Mouse (Mus musculus) thymus, postnatal 10 days (tissue): ENCODE measurements around the gene Pigp.

Source experiments
- DNase-seq, 2 experiments: peaks; one replicate each; pipeline ENCODE4 v3.0.0; 2021; ENCODE audit warnings: low spot score in 2 of 2

Gene Pigp

DNA sequence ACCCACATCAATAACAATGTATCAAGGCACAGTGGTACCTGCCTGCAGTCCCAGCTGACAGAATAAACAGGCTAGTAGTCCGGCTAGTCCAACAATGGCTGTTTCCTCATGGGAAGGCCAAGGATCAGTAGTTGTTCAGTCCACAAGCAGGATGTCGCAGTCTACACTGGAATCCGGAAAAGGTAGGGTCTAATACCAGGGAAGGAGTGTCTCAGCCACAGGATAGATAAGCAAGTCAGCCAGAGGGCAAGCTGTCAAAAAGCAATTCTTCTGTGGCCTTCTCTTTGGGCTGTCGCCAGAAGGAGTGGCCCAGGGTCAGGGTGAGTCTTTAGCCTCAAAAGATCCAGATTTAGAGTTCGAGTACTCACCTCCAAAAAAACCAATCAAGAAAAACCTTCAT lies 53.9 kb downstream of the Pigp start:
- DNase-seq = no peak

DNA sequence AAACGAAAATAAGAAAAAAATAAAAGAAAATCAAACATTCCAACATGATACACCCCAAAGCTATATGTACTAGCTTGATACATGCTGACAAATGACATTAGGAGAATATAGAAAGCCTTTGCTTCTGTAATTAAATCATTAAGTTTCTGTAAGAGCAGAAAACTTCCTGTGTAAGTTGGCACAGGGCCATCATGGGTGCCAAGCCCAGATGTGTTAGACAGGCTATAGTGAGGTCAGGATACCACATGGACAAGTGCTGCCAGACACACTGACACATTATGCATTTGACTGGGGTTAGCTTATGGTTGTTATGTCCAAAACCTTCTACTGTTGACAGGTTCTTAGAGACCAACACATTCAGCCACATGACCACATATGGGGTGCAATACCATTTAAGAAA lies 56.4 kb downstream of the Pigp start:
- no peak for DNase-seq

DNA sequence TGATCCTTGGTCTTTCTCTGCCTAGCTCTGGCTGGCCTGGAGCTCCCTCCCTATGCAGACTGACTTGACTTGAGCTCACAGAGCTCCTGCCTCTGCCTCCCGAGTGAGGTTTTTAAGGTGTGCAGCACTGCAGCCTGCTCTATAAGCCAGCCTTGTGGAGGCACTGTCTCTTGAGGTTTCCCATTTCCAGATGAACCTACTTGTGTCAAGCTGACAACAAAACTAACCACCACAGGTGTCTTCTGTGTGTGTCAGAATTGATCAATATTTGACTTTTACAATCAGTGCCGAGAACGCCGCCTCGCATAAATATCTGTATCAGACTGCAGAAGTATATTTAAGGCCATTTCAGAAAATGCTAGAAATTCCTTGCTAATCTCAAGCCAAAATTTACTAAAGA lies 57.0 kb downstream of the Pigp start:
- DNase-seq = no peak

DNA sequence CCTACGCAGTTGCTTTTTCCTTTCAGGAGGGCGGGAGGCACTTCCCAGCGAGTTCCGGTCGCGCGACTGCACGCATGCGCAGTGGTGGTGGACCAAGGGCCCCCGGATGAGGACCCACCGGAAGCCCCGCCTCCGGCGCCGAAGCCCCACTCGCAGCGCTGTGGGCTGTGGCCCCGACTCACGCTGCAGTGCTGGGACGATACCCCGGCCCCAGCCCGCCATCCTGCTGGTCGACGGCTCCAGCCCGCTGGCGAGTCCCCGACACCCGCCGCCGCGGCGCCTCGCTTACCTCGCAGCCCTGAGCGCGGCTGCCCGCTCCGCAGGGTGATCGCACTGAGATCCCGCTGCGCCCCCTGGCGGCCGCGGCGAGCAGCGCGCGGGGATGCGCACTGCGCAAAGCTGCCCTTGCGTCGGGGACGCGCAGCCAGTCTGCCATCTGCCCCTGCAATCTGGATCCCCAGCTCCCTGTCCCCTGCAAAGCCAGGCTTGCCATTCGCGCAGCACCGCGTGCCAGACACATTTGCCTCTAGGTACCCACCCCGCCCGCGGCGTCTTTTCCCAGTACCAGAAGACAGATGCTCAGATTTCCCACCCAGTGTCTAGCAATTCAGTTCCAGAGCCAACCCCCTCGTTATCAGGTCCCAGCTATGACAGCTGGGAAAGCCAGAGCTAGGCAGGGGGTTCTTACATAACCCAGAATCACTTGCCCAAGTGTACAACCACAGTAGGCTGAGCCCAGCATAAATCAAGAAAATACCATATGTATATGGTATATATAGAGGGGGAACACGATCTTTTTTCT lies 58.2 kb downstream of the Pigp start, which contains the start of gene Hlcs:
Gene Hlcs, minus strand, starts transcription at position 343 of the 802 bp plus-strand sequence.
- DNase-seq = peak; percentile 97 to 99

DNA sequence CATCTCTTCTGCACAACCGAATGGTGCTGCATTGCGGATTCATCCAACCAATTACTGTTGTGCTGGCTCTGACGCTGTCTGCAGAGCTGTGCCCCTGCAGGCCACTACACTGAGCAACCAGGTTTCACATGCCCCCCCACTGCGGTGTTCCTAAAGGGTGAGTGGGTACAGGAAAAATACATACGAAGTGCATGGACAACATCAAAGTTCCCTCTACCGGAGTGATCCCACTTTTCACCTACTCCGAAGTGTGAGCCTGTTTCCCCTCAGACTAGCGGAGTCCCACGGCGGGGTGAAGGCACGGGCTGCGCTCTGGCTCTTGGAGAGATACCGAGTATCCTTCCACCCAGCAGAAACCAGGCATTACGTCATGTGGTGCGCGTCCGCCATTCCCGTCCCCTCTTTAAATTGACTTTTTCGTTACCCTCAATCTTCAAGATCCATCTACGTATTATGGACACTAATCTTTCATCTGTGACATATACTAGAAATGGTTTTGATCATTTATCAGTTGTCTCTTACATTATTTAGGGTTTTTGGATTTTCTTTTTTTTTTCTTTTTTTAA lies 58.9 kb downstream of the Pigp start:
- DNase-seq = peak; percentile 74 to 75

DNA sequence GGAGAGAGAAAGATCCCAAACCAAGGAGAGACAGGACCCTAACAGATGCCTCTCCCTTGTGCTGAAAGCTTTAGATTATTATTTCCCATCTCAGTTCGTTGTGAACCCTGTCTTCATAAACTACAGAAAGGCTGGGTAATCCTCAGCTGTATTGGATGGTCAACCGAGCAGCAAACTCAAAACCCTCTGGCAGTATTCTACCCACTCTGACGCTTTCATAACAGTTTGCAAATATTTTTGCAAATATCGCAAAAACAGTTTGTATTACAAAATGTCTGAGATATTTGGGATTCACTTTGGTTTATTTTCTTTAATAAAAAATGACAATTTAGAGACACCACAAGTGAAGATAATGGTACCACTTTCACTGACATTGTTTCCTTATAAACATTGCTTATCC lies 59.7 kb downstream of the Pigp start:
- DNase-seq = no peak

DNA sequence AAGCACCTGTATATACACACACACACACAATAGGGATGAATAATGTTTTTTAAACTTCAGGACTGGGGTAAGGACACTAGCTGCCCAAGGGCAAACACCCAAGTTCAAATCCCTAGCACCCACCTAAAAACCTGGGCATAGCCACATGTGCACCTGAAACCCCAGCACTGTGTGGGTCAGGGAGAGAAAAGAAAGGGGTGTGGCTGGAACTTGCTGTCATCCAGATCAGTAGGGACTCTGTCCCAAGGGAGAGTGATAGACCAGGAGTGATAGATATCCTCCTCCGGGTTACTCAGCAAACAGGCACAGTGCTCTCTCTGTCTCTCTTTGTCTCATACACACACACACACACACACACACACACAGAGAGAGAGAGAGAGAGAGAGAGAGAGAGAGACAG lies 60.2 kb downstream of the Pigp start:
- DNase-seq = no peak

DNA sequence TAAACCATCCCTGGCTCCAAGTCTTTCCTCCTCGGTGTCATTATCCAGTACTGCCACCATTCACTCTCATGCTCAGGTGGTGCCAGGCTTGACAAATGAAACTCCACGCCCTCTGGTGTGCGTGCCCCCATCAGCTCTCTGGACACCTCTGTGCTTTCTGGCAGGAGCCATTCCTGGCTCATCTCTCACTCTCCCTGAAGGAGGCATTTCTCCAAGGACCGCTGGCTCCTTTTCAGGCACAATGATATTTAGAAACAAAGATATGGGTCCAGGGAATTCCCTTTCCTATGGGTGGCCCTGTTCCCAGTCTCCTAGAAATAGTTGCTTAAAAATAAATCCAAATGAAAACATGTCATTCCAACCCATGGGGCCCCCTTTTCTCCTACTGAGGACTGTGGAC lies 62.6 kb downstream of the Pigp start:
- DNase-seq = no peak
